Mouse (Mus musculus) forebrain, embryonic 12.5 days (tissue): ENCODE results near the gene Syce3. TPM values are rescaled to one million over a fixed set of nuclear protein-coding genes. Genes with fewer than 3 reads are reported as not detected.
A peak's percentile ranks its signal among the peaks of the same experiment; 100 is the strongest.

Experiments
- ATAC-seq: fragments of 200-750 bp; cut with Nextera tagmentation; 2 replicates; pipeline ENCODE4 v1.8.0; 2017; ENCODE audit warnings: moderate TSS enrichment; ENCODE audit not compliant: low FRiP score
- H3K27ac ChIP-seq: fragments of 300-500 bp; sonication (generic); 2 replicates; pipeline ENCODE4 v1.5.1; 2016; ENCODE audit warnings: mild to moderate bottlenecking
- H3K27me3 ChIP-seq: fragments of 300-500 bp; sonication (generic); 2 replicates; pipeline ENCODE4 v1.6.1; 2016; ENCODE audit warnings: mild to moderate bottlenecking
- H3K36me3 ChIP-seq: fragments of 300-500 bp; sonication (generic); replicated peaks from 2 replicates; pipeline ENCODE4 v1.6.1; 2016; ENCODE audit warnings: mild to moderate bottlenecking
- H3K4me1 ChIP-seq: fragments of 300-500 bp; sonication (generic); 2 replicates; pipeline ENCODE4 v1.6.1; 2016
- H3K4me2 ChIP-seq: fragments of 300-500 bp; sonication (generic); 2 replicates; pipeline ENCODE4 v1.6.1; 2016; ENCODE audit warnings: mild to moderate bottlenecking, moderate library complexity
- H3K4me3 ChIP-seq: fragments of 300-500 bp; sonication (generic); replicated peaks from 2 replicates; pipeline ENCODE4 v1.5.1; 2016; ENCODE audit warnings: mild to moderate bottlenecking
- H3K9ac ChIP-seq: fragments of 300-500 bp; sonication (generic); 2 replicates; pipeline ENCODE4 v1.6.1; 2016; ENCODE audit warnings: mild to moderate bottlenecking
- H3K9me3 ChIP-seq: fragments of 300-500 bp; sonication (generic); 2 replicates; pipeline ENCODE4 v1.6.1; 2016
- WGBS: fragments of 180-500 bp; shearing (Covaris S2); methylation state at CpG from one replicate; pipeline ENCODE4 v1.1.7; 2016; 5-methylcytosine and 5-hydroxymethylcytosine counted together
- polyA plus RNA-seq: library from polyadenylated mRNA; unstranded; fragments of >200 nt; fragmentation: Nextera tagmentation; extraction: Ambion mirVana; gene quantifications from 2 replicates; pipeline ENCODE4 v1.2.1, GENCODE M21; 2016

The Syce3 gene
- polyA plus RNA-seq, 1 experiment from 2014 or later = not detected

- H3K4me3 ChIP-seq = no peak within 1 kb of the TSS
- H3K27me3 ChIP-seq = peaks cover 49% of the 10 kb centered on the region
- ATAC-seq = no peak
- H3K9me3 ChIP-seq = no peaks in the 10 kb centered on the region
- 17% methylated on average over 16 of the region's 16 CpGs for WGBS
- H3K4me2 ChIP-seq = no peak within 1 kb of the TSS
- H3K27ac ChIP-seq = no peak within 1 kb of the TSS
- no peak within 1 kb of the TSS for H3K9ac ChIP-seq
- H3K4me1 ChIP-seq = peaks cover 33% of the 10 kb centered on the region
- H3K36me3 ChIP-seq = peaks cover 9% of the 10 kb centered on the region
These were observed 33.3 kb downstream of the Syce3 start, which contains the start of gene Tymp for GRCm38 (mm10) chr15:89376957-89377356. Gene Tymp, minus strand, starts transcription at chr15:89377039.

- WGBS = 83% methylated on average over 7 of the region's 7 CpGs
- Histone ChIP-seq H3K4me3 (no peak overlapping the region), H3K27ac (no peak overlapping the region), H3K4me2 (no peak overlapping the region), H3K9me3 (no peaks in the 10 kb centered on the region), H3K9ac (no peak overlapping the region), H3K4me1 (peaks cover 33% of the 10 kb centered on the region), H3K27me3 (peaks cover 49% of the 10 kb centered on the region), H3K36me3 (peaks cover 19% of the 10 kb centered on the region)
- ATAC-seq = no peak
These were observed 34.3 kb downstream of the Syce3 start for GRCm38 (mm10) chr15:89376040-89376439.

GRCm38 (mm10) chr15:89374801-89375534 is 35.3 kb downstream of the Syce3 start:
- ATAC-seq = no peak
- peaks cover 29% of the 10 kb centered on the region for H3K36me3 ChIP-seq
- H3K4me1 ChIP-seq = peaks cover 33% of the 10 kb centered on the region
- H3K27ac ChIP-seq = no peak overlapping the region
- no peaks in the 10 kb centered on the region for H3K9me3 ChIP-seq
- no peak overlapping the region for H3K4me3 ChIP-seq
- H3K9ac ChIP-seq = no peak overlapping the region; the same call in 1 of the 2 replicates
- WGBS = 92% methylated on average over 17 of the region's 17 CpGs
- H3K4me2 ChIP-seq = no peak overlapping the region
- peaks cover 45% of the 10 kb centered on the region for H3K27me3 ChIP-seq

DNA sequence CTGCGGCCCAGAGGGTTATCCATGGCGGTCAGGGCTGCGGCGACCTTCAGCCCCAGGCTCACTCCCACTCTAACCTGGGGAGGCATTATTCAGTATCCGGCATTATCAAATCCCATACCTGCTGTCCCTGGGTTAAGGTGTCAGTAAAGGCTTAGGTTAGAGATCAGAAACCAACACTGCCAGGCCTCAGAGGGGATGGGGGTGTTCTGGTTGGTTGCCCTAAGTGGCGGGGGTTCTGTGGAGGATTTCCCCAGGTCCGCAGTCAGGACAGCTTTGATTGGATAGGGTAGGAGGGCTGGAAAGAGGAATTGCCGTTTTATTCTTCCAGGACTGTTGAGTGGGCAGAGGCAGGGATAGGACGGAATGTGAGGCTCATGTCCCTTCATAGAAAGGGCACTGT is 36.0 kb downstream of the Syce3 start:
- Histone ChIP-seq H3K4me1 (peaks cover 31% of the 10 kb centered on the region), H3K4me2 (peak overlapping the region; percentile 89), H3K27me3 (peaks cover 42% of the 10 kb centered on the region), H3K9me3 (no peaks in the 10 kb centered on the region), H3K9ac (peak overlapping the region; percentile 71), H3K27ac (peak overlapping the region; percentile 94; the same call in 1 of the 2 replicates), H3K36me3 (peaks cover 36% of the 10 kb centered on the region), H3K4me3 (peak overlapping the region; percentile 70)
- 54% methylated on average over 9 of the region's 9 CpGs for WGBS
- no peak for ATAC-seq

GRCm38 (mm10) chr15:89373762-89374248 is 36.5 kb downstream of the Syce3 start, which contains the start of gene Sco2:
Gene Sco2, minus strand, starts transcription at chr15:89373846.
- peak within 1 kb of the TSS; percentile 94 for H3K27ac ChIP-seq
- peaks cover 36% of the 10 kb centered on the region for H3K27me3 ChIP-seq
- H3K4me3 ChIP-seq = peak within 1 kb of the TSS; percentile 70
- peak within 1 kb of the TSS; percentile 71 for H3K9ac ChIP-seq
- peak; percentile 87 for ATAC-seq
- WGBS = under 1% methylated on average over 42 of the region's 42 CpGs
- H3K36me3 ChIP-seq = peaks cover 41% of the 10 kb centered on the region
- no peaks in the 10 kb centered on the region for H3K9me3 ChIP-seq
- peak within 1 kb of the TSS; percentile 89 for H3K4me2 ChIP-seq
- H3K4me1 ChIP-seq = peaks cover 26% of the 10 kb centered on the region

GRCm38 (mm10) chr15:89373027-89373761 is 37.1 kb downstream of the Syce3 start:
- Histone ChIP-seq H3K4me1 (peaks cover 20% of the 10 kb centered on the region), H3K9ac (peak overlapping the region; percentile 71), H3K27me3 (peaks cover 30% of the 10 kb centered on the region), H3K4me2 (peak overlapping the region; percentile 89), H3K4me3 (peak overlapping the region; percentile 70), H3K9me3 (no peaks in the 10 kb centered on the region), H3K36me3 (peaks cover 47% of the 10 kb centered on the region), H3K27ac (peak overlapping the region; percentile 94)
- 2% methylated on average over 35 of the region's 35 CpGs for WGBS
- peak; percentile 85 for ATAC-seq

DNA sequence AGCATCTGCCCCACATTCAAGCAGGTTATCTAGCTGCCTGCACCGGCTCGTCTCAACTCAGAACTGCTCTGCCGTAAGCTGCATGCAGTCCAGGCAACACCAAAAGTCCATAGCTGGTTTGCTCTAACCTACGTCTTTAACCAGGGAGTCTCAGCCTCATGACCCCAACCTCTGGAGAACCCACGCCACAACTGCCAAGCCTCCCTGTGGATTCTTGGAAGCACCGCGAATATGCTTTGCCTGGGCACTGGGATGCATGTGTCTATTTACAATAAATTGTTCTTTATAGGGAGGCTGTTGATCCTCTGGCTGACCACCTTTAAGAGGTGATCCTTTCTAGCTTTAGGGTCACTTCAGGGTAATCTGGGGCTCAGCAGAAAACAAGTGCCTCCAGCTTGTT is 37.8 kb downstream of the Syce3 start:
- H3K27ac ChIP-seq = no peak overlapping the region
- WGBS = 86% methylated on average over 7 of the region's 7 CpGs
- no peaks in the 10 kb centered on the region for H3K9me3 ChIP-seq
- no peak overlapping the region for H3K9ac ChIP-seq
- H3K36me3 ChIP-seq = peaks cover 54% of the 10 kb centered on the region
- H3K4me2 ChIP-seq = peak overlapping the region; percentile 89
- no peak for ATAC-seq
- no peak overlapping the region for H3K4me3 ChIP-seq
- peaks cover 17% of the 10 kb centered on the region for H3K4me1 ChIP-seq
- H3K27me3 ChIP-seq = peaks cover 24% of the 10 kb centered on the region

GRCm38 (mm10) chr15:89372068-89372467 is 38.2 kb downstream of the Syce3 start:
- peaks cover 14% of the 10 kb centered on the region for H3K4me1 ChIP-seq
- no peak overlapping the region for H3K27ac ChIP-seq
- H3K4me3 ChIP-seq = no peak overlapping the region
- H3K36me3 ChIP-seq = peaks cover 58% of the 10 kb centered on the region
- ATAC-seq = no peak
- peaks cover 19% of the 10 kb centered on the region for H3K27me3 ChIP-seq
- no peak overlapping the region for H3K4me2 ChIP-seq
- H3K9me3 ChIP-seq = no peaks in the 10 kb centered on the region
- 88% methylated on average over 13 of the region's 13 CpGs for WGBS
- no peak overlapping the region for H3K9ac ChIP-seq

GRCm38 (mm10) chr15:89365141-89365551 is 45.2 kb downstream of the Syce3 start:
- ATAC-seq = no peak
- no peak overlapping the region for H3K4me3 ChIP-seq
- H3K27me3 ChIP-seq = no peaks in the 10 kb centered on the region
- no peak overlapping the region for H3K4me2 ChIP-seq
- no peaks in the 10 kb centered on the region for H3K9me3 ChIP-seq
- H3K9ac ChIP-seq = no peak overlapping the region
- H3K27ac ChIP-seq = no peak overlapping the region
- H3K36me3 ChIP-seq = peaks cover 98% of the 10 kb centered on the region
- 94% methylated on average over 4 of the region's 4 CpGs for WGBS
- H3K4me1 ChIP-seq = no peaks in the 10 kb centered on the region

DNA sequence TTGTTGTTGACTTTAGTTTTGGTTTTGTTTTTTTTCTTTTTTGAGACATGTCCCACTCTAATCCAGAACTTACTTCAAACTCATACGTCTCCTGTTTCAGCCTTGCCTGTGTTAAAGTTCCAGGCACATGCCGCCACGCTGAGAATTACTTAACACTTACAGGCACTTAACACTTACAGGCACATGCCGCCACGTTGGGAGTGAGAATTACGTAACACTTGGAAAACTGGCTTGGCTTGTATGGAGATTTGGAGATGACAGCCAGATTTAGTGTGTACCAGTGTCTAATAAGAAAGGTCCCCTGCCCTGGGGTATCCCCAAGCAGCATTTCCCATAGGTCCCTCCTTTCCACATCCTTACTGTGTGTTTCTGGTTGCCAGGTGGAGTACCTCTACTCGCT is 47.3 kb downstream of the Syce3 start:
- Histone ChIP-seq H3K36me3 (peaks cover 87% of the 10 kb centered on the region), H3K9ac (no peak overlapping the region), H3K4me2 (no peak overlapping the region), H3K4me3 (no peak overlapping the region), H3K27ac (no peak overlapping the region), H3K27me3 (no peaks in the 10 kb centered on the region), H3K4me1 (peaks cover 10% of the 10 kb centered on the region), H3K9me3 (no peaks in the 10 kb centered on the region)
- WGBS = 92% methylated on average over 7 of the region's 7 CpGs
- no peak for ATAC-seq

DNA sequence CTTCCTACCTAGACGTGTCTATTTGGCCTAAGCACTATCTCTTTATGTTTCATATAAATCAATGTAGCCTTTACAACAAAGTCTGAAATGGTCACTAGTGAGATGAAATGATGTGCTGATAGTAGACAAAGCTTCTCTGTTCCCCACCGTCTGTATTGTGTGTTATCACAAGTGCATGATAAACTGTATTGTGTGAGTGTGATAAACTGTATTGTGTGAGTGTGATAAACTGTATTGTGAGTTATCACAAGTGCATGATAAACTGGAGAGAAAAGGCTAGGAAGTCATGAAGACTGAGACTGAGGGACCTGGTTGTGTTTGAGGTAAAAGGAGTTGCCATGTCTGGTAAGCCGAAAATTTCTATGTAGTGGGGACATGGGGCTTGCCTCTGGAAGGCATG is 51.5 kb downstream of the Syce3 start:
- no peak overlapping the region for H3K27ac ChIP-seq
- 91% methylated on average over 3 of the region's 3 CpGs for WGBS
- no peaks in the 10 kb centered on the region for H3K9me3 ChIP-seq
- H3K4me2 ChIP-seq = no peak overlapping the region
- H3K4me1 ChIP-seq = peaks cover 36% of the 10 kb centered on the region
- no peak for ATAC-seq
- H3K9ac ChIP-seq = no peak overlapping the region
- H3K27me3 ChIP-seq = no peaks in the 10 kb centered on the region
- peaks cover 47% of the 10 kb centered on the region for H3K36me3 ChIP-seq
- H3K4me3 ChIP-seq = no peak overlapping the region

GRCm38 (mm10) chr15:89356372-89356771 is 53.9 kb downstream of the Syce3 start:
- Histone ChIP-seq H3K9me3 (no peaks in the 10 kb centered on the region), H3K27ac (peak overlapping the region; percentile 89), H3K4me2 (peak overlapping the region; percentile 78), H3K4me1 (peaks cover 39% of the 10 kb centered on the region), H3K27me3 (no peaks in the 10 kb centered on the region), H3K36me3 (peaks cover 48% of the 10 kb centered on the region), H3K4me3 (peak overlapping the region; percentile 79), H3K9ac (peak overlapping the region; percentile 90)
- under 1% methylated on average over 15 of the region's 15 CpGs for WGBS
- ATAC-seq = peak; percentile 73
